Mouse (Mus musculus): ENCODE data around the gene Rhbdf1.

DNA sequence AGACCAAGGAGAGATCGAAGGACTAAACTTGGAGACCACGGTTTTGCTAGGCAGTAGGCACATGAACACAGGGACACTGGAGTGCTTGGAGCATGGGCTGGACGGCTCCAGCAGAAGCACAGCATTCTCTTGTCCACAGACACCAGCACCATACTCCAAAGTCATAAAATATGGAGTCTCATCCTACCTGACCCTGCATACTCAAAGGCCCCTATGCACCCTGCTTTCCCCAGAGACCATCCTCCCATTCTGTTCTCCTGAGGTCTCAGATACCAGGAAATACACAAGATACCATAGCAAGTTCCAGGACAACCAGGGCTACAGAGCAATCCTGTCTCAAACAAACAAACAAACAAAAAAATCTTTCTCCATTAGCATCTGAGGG, 15.3 kb upstream of the Rhbdf1 start:
- TF ChIP-seq POLR2A (IDR thresholded peaks at IDR 0.05; ENCODE audit: extremely low read depth, insufficient read depth, low read length) (no peak), CTCF (IDR thresholded peaks at IDR 0.05; ENCODE audit: low read depth, low read length) (no peak)

All from liver, adult 2 months (tissue).